Mouse (Mus musculus) frontal cortex, adult (tissue): Measurements from ENCODE around the gene Gm10031.
A peak's percentile ranks its signal among the peaks of the same experiment; 100 is the strongest.

Source experiments
- ATAC-seq: cut with Nextera tagmentation; 2 replicates; pipeline ENCODE4 v1.9.2; 2017; ENCODE audit warnings: mild to moderate bottlenecking, moderate library complexity, mixed read lengths; ENCODE audit not compliant: low TSS enrichment

Gene Gm10031

DNA sequence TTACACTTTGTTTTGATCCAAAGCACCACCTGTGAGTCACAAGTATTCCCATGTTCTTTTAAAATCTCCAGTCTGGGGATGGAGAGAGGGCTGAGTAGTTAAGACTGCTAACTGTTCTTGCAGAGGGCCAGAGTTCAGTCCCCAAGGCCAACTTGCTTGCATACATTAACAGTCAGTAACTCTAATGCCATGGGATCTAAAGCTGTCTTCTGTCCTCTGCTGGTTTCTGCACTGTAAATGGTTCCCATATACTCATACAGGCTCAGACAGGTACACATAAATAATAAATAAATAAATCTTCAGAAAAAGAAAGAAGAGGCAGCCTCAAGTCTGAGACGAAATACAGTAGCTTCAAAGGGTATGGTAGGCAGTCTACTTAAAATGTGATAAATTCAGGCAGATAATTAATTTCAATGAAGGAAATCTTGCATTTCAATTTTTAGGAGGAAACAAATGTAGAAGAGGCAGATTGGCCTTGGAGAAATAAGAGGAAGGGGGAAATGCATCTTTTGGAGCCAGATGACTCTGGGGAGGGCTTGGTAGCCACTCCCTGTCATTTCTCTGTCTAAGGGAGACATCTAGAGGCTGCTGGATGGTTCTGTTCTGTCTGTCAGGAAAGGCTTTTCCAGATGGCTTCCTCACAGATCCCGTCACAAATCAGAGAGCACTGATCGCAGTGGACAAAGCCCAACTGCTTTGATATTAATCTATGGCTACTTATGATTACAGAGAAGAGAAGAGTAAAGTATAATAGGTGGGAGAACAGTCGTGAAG is 16.2 kb downstream of the Gm10031 start:
- ATAC-seq = peak; percentile 93

DNA sequence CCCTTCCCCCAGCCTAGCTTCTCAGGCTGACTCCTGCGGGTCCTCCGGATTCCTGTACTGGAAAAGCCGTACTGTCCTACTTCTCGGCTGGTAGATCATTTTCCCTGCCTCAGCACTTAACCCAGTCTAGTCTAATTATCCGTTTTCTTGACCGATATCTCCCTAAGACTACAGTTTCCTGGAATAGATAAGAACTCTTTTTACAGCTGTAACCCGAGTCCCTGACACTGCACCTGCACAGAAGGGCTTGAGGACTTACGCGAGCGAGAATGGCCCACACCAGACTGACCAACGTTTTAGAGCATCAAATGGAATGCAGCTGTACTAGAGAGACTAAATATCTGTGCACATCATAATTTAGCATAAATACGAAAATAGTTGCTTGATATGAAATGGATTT is 20.2 kb downstream of the Gm10031 start:
- no peak for ATAC-seq

DNA sequence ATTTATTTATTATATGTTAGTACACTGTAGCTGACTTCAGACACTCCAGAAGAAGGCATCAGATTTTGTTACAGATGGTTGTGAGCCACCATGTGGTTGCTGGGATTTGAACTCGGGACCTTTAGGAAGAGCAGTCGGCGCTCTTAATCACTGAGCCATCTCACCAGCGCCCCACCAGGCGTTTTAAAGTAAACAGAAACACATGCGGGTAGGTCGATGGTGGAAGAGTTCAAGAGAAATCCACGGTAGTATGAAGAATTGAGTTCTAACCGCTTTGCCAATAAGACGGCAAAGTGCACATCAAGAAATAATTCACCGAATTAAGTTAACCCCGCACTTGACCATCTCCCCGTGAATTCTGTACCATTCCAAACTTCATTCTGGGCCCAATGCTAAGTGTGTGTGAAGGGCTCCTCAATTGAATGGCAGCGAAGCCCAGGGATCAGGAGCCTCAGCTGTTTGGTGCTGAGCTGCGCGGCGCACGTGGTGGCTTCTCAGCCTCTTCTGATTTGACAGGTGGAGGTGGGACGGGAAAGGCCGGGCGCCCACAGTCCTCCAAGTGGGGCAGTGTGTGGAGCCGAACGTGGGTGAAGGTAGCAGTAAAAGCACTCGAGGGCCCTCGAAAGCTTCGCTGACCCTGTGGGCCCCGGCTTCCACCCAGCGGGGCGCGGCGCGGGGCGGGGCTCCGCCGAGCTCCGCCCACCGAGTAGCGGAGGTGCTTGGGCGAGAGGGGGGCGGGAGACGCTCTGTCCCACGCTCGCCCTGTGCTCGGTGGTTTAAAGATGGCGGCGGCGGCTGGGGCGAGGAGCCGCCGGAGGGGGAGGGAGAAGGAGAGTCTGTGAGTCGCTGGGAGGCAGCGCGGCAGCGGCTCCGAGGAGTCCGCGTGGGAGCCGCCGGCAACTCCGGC is 34.5 kb downstream of the Gm10031 start, which contains the start of gene Abl2:
Gene Abl2, plus strand, starts transcription at position 763 of the 907 bp plus-strand sequence.
- peak; percentile 93 for ATAC-seq

DNA sequence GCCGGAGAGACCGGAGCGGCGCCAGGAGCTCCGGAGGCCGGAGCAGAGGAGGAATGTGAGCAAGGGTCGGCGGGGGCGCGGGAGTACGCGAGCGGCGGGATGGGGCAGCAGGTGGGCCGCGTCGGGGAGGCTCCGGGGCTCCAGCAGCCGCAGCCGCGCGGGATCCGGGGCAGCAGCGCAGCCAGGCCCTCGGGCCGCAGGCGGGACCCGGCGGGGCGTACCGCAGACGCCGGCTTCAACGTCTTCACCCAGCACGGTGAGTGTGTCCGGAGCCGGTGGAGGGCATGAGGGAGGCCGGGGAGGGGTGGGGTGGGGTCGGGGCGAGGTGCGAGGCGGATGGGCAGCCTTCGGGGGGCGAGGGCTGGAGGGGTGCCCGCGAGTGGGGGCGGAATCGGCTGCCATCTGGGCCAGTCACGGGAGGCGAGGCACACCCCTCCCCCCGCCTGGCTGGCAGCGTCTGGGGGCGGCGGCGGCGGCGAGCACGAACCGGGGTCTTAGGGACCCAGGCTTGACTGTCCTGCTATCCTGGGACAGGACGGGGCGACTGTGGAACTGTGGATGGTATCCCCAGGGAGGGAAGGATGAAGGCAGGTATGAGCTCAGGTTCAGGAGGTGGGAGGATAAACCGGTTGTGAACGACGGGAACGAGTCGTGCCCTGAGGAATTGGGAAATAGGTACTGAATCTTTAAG is 35.3 kb downstream of the Gm10031 start:
- ATAC-seq = peak; percentile 35; the same call in 1 of the 2 replicates

DNA sequence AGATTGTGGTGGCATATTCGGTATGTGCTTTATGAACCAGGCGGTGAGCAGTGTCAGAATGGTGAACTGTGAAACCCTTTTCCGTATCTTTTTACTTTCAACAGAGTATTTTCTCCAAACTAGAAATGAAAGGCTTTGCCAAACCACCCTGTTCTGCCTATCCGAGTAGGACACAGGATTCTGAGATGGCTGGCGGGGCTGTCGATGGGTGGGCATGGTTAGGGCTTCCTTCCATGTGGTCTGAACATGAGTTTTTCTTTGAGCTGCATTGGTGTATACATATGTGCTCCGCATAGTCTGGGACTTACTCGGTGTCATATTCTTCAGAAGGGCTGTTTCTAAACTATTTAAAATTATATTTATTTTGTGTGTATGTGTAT is 35.8 kb downstream of the Gm10031 start:
- ATAC-seq = peak; percentile 10; the same call in 1 of the 2 replicates

DNA sequence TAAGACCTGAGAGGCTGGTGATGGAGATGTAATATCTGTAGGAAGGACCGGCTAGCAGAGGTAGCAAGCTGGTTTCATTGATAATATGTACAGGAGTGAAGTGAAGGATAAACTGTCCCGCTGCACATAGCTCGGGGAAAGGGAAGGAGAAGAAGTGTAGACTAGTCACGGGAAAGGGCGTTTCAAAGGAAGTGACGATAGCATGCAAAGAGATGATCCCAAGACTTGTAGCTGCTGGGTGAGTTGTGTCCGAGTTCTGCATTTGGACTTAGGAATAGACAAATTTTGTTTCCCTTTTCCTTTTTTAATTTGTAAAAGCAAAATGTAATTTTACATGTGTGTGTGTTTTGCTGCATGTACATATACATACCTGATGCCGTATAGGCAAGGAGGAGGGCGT is 36.7 kb downstream of the Gm10031 start:
- ATAC-seq = no peak

DNA sequence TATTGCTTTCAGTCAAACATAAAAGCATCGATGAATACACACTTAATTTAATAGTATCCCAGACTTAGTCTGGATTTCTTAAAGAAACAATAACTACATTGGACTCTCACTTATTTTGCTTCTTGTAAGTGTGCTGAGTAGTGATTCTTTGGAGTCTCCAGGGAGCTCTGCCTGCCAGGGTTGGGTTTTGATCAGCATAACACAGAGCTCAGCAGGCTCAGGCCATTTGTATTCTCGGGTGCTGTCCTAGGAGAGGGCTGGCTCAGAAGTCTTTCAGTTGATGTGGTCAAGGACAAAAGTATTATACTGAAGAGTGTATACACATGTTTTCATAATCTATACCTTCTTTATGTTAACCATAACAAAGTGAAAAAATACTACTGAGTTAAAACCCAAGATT is 41.5 kb downstream of the Gm10031 start:
- no peak for ATAC-seq

DNA sequence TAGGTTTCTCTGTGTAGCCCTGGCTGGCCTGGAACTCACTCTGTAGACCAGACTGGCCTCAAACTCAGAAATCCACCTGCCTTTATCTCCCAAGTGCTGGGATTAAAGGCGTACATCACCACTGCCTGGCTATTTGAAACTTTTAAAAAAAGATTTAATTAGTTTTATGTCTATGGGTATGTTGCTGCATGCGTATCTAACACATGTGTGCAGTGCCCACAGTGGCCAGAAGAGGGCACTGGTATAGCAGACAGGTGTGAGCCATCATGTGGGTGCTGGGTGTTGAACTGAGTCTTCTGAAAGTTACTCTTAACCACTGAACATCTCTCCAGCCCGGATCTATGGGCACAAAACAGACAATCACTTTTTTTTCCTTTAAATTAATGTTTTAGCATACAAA is 42.3 kb downstream of the Gm10031 start:
- ATAC-seq = no peak

DNA sequence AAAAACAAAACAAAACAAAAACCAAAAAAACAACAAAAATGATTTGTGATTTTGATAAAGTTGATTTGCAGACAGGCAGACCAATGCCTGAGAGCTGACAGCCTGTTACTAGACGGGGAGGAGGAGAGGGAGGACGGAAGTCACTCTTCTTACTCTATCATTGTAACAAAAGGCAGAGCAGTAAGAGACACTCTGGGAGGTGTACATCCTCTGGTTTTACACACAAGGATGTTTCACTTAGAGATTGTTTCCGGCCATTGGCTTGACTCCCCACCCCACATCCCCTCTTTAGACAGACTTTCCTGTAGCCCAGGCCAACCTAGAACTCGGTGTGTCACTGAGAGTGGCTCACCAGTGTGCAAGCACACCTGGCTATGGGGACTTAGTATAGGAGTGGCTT is 45.8 kb downstream of the Gm10031 start:
- no peak for ATAC-seq

DNA sequence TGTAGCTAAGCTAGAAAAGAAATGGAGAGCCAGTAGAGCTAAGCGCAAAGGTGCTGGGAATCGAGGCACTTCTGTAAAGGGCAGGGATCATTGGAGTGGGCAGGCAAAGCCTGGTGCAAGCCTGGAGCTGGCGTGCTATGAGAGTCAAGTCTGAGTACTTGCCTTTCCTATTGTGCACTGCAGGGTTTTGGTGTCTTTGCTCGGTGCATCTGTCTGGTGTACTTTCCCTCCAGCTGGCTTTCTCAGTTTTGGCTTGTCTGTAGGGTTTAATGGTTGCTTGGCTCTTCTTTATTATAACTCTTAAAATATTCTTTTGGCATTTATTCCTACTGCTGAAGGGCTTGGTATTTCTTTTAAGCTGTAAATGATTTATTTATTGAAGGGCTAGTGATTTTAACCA is 49.1 kb downstream of the Gm10031 start:
- peak; percentile 41 for ATAC-seq
